Mouse (Mus musculus): ENCODE results near the gene Scgb2b15. TPM values are rescaled to one million over a fixed set of nuclear protein-coding genes. Genes with fewer than 3 reads are reported as not detected.
"Not testable (repeated sequence)": the region's sequence is repeated elsewhere in the genome, so short reads cannot be mapped to it uniquely, and the experiment has no call there.

Gene Scgb2b15
- polyA plus RNA-seq (2016; fragmentation: Nextera tagmentation; extraction: Ambion mirVana), result not detected in 2 replicates

GRCm38 (mm10) chr7:32829562-32829961 lies at the start of gene Scgb2b15:
Scgb2b15 (minus strand) TSS chr7:32829662.
- H3K27me3 ChIP-seq; H3K4me2 ChIP-seq (replicated peaks); H3K36me3 ChIP-seq; ATAC-seq (ENCODE audit: low FRiP score); H3K9ac ChIP-seq; H3K4me3 ChIP-seq; H3K4me1 ChIP-seq; H3K9me3 ChIP-seq (replicated peaks); H3K27ac ChIP-seq: not testable (repeated sequence)

- not testable (repeated sequence) for H3K4me3 ChIP-seq; H3K27me3 ChIP-seq; H3K36me3 ChIP-seq; ATAC-seq (ENCODE audit: low FRiP score); H3K9ac ChIP-seq; H3K4me1 ChIP-seq; H3K4me2 ChIP-seq (replicated peaks); H3K9me3 ChIP-seq (replicated peaks); H3K27ac ChIP-seq
Measured at GRCm38 (mm10) chr7:32836254-32836653, 6.8 kb upstream of the Scgb2b15 start, which contains the start of gene Scgb1b15. Scgb1b15 (plus strand) TSS chr7:32836554.

Other genes starting within 250 kb of the Scgb2b15 start
- not detected in 2 replicates for gene Scgb1b15, start 6.9 kb upstream of the Scgb2b15 start, polyA plus RNA-seq (2016; fragmentation: Nextera tagmentation; extraction: Ambion mirVana)
- gene Scgb2b17, start 226.9 kb upstream of the Scgb2b15 start, polyA plus RNA-seq (2016; fragmentation: Nextera tagmentation; extraction: Ambion mirVana), result not detected in 2 replicates
- not detected in 2 replicates for gene Scgb1b17, start 233.8 kb upstream of the Scgb2b15 start, polyA plus RNA-seq (2016; fragmentation: Nextera tagmentation; extraction: Ambion mirVana)

All from hindbrain, embryonic 12.5 days (tissue).